Mouse (Mus musculus): Measurements from ENCODE around the gene U90926. TPM values are rescaled to one million over a fixed set of nuclear protein-coding genes. Genes with fewer than 3 reads are reported as not detected.

The U90926 gene
- polyA plus RNA-seq (2015; fragmentation: Nextera tagmentation; extraction: Ambion mirVana), result not detected in 2 replicates

DNA sequence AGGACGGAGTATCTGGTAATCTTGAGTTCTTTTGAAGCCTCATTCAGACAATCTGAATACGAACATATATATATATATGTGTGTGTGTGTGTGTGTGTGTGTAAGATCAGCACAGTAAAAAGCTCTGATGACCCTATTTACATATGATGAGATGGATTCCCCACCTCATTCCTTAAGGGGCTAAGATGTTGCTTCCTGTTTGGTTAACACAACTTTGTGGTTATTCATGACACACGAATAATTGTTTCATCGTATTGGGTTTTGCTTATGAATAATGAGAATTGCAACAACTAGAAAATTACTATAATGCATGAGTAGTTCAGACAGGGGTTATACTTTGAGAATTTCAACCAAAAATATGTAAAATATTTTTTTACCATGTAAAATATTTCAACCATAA, at the start of gene U90926:
Gene U90926 (minus strand): TSS at position 101 of the 400 bp plus-strand sequence.
- no peak for ATAC-seq (replicated peaks; ENCODE audit: low FRiP score)
- Histone ChIP-seq H3K27ac (no peak within 1 kb of the TSS), H3K9me3 (replicated peaks) (no peaks in the 10 kb centered on the region), H3K9ac (no peak within 1 kb of the TSS), H3K4me3 (replicated peaks) (no peak within 1 kb of the TSS), H3K27me3 (no peaks in the 10 kb centered on the region), H3K36me3 (no peaks in the 10 kb centered on the region), H3K4me1 (no peaks in the 10 kb centered on the region), H3K4me2 (no peak within 1 kb of the TSS)
- WGBS, result 86% methylated on average over 4 of the region's 4 CpGs

DNA sequence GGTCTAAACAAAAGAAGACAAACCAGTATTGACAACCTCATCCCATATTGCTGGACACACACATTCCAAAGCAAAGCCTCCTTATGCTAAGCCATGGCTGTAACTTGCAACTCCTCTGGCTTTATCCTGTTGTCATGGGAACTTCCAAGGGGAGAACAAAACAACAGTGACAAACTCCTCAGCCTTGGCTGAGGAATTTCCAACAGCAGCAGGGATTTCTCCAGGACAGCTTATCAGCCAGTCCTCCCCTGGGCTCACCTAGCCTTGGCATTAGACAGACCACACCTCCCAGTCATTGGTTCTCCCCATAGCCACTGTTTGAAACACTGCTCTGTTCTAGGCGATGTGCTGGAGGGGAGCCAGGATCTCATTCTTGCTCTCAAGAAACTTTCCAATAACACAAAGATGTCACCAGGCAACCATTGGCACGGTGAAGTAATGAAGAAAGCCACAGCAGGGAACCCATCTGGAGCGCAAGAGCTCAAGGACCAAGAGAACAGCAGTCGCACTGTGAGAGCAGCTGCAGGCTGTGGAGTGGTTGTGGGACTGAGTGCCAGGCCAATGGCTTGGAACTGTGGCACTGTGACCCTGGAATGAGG, 48.7 kb upstream of the U90926 start:
- peak overlapping the region; percentile 37 for H3K27ac ChIP-seq
- WGBS, result 54% methylated on average over 4 of the region's 4 CpGs
- H3K4me1 ChIP-seq, result peaks cover 22% of the 10 kb centered on the region
- H3K27me3 ChIP-seq, result no peaks in the 10 kb centered on the region
- no peak overlapping the region for H3K9ac ChIP-seq
- no peaks in the 10 kb centered on the region for H3K36me3 ChIP-seq
- peak; percentile 83 for ATAC-seq (replicated peaks; ENCODE audit: low FRiP score)
- no peak overlapping the region for H3K4me2 ChIP-seq
- H3K4me3 ChIP-seq (replicated peaks), result no peak overlapping the region
- H3K9me3 ChIP-seq (replicated peaks), result no peaks in the 10 kb centered on the region

DNA sequence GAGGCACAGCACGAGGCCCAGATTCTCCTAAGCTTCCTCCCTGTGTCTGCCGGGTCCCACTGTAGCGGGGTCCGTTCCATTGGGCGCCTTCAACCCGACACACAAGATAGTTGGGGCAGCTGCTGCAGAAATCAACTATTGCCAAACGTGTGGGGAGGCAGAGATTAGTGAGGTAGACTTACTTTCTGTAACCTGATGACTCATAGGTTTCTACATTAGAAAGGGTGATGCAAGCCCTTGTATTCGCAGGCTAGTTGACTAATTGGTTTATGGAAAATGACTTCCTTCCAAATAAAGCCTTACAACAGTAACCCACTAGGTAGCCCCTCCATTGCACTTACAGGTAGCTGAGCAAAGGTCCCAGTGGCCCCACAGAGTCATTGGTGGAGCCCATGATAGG, 47.4 kb upstream of the U90926 start:
- H3K36me3 ChIP-seq, result no peaks in the 10 kb centered on the region
- H3K27ac ChIP-seq, result no peak overlapping the region
- no peaks in the 10 kb centered on the region for H3K9me3 ChIP-seq (replicated peaks)
- H3K4me1 ChIP-seq, result peaks cover 28% of the 10 kb centered on the region
- H3K4me2 ChIP-seq, result no peak overlapping the region
- H3K9ac ChIP-seq, result no peak overlapping the region
- no peak overlapping the region for H3K4me3 ChIP-seq (replicated peaks)
- H3K27me3 ChIP-seq, result no peaks in the 10 kb centered on the region
- 81% methylated on average over 8 of the region's 8 CpGs for WGBS
- no peak for ATAC-seq (replicated peaks; ENCODE audit: low FRiP score)

DNA sequence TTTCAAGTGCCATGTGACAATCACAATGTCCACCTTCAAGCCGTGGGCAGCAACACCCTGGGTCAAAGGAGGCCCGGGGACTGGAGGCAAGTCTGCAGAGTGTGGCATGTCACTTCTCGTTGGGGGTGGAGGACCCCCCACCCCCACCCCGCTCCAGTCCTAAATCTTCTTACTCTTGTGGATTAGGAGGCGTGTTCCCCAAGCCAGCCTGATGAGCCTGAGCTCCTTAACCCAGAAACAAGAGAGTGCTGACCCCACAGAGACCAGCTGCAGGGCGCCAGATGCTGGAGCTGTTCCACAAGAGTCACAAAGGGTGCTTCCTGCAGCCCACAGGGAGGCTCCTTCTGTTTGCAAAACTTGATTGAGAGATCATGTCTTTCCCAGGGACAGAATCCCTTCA, 41.0 kb upstream of the U90926 start, which contains the start of gene Ppef2:
Gene Ppef2 (minus strand): TSS at position 61 of the 400 bp plus-strand sequence.
- peak; percentile 34; the same call in 1 of the 2 replicates for ATAC-seq (replicated peaks; ENCODE audit: low FRiP score)
- Histone ChIP-seq H3K27me3 (no peaks in the 10 kb centered on the region), H3K4me3 (replicated peaks) (no peak within 1 kb of the TSS), H3K27ac (peak within 1 kb of the TSS; percentile 70), H3K4me2 (no peak within 1 kb of the TSS), H3K36me3 (no peaks in the 10 kb centered on the region), H3K9ac (no peak within 1 kb of the TSS), H3K4me1 (peaks cover 28% of the 10 kb centered on the region), H3K9me3 (replicated peaks) (no peaks in the 10 kb centered on the region)
- 11% methylated on average over 6 of the region's 6 CpGs for WGBS

GRCm38 (mm10) chr5:92254476-92254875, 39.3 kb upstream of the U90926 start:
- Histone ChIP-seq H3K4me2 (no peak overlapping the region), H3K9ac (no peak overlapping the region), H3K4me3 (replicated peaks) (no peak overlapping the region), H3K27me3 (no peaks in the 10 kb centered on the region), H3K4me1 (peaks cover 23% of the 10 kb centered on the region), H3K27ac (no peak overlapping the region), H3K36me3 (no peaks in the 10 kb centered on the region), H3K9me3 (replicated peaks) (0 out of 2 replicates have a peak, but pooled peaks cover 3% of the 10 kb centered on the region)
- WGBS, result 33% methylated on average over 6 of the region's 6 CpGs
- no peak for ATAC-seq (replicated peaks; ENCODE audit: low FRiP score)

DNA sequence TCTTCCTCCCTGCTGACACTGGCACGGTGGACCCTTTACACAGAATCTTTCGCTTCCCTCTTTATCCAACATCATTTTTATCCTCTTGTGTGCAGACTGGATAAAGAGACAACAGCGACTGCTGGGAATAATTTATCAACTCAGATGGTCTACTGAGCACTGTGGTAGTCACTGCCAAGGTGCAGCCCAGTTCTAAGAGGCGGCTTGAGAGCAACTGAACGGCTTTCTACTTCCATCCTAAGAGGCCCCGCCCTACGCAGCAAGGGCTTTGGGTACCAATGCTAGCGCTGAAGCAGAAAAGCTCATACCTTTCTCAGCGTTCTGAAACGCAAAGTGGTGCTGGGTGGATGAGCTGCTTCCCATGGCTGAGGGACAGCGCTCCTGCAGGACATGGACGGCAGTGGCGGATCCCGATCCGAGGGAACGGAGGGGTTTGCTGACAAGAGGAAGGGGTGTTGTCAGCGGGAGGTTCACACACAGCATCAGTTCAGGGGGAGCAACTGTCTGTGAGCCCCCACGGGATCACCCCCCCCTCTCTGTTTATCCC, 37.7 kb upstream of the U90926 start:
- H3K27ac ChIP-seq, result no peak overlapping the region
- H3K36me3 ChIP-seq, result no peaks in the 10 kb centered on the region
- 0 out of 2 replicates have a peak, but pooled peaks have one; percentile 34 for ATAC-seq (replicated peaks; ENCODE audit: low FRiP score)
- 34% methylated on average over 18 of the region's 18 CpGs for WGBS
- H3K4me3 ChIP-seq (replicated peaks), result no peak overlapping the region
- no peak overlapping the region for H3K9ac ChIP-seq
- H3K27me3 ChIP-seq, result no peaks in the 10 kb centered on the region
- H3K4me1 ChIP-seq, result peaks cover 19% of the 10 kb centered on the region
- 0 out of 2 replicates have a peak, but pooled peaks cover 4% of the 10 kb centered on the region for H3K9me3 ChIP-seq (replicated peaks)
- no peak overlapping the region; the same call in 1 of the 2 replicates for H3K4me2 ChIP-seq

GRCm38 (mm10) chr5:92252031-92252430, 36.8 kb upstream of the U90926 start:
- WGBS, result 93% methylated on average over 6 of the region's 6 CpGs
- 0 out of 2 replicates have a peak, but pooled peaks cover 4% of the 10 kb centered on the region for H3K9me3 ChIP-seq (replicated peaks)
- no peak overlapping the region for H3K4me2 ChIP-seq
- H3K9ac ChIP-seq, result no peak overlapping the region
- H3K4me3 ChIP-seq (replicated peaks), result no peak overlapping the region
- no peak for ATAC-seq (replicated peaks; ENCODE audit: low FRiP score)
- peaks cover 11% of the 10 kb centered on the region for H3K4me1 ChIP-seq
- no peaks in the 10 kb centered on the region for H3K27me3 ChIP-seq
- no peaks in the 10 kb centered on the region for H3K36me3 ChIP-seq
- no peak overlapping the region for H3K27ac ChIP-seq

DNA sequence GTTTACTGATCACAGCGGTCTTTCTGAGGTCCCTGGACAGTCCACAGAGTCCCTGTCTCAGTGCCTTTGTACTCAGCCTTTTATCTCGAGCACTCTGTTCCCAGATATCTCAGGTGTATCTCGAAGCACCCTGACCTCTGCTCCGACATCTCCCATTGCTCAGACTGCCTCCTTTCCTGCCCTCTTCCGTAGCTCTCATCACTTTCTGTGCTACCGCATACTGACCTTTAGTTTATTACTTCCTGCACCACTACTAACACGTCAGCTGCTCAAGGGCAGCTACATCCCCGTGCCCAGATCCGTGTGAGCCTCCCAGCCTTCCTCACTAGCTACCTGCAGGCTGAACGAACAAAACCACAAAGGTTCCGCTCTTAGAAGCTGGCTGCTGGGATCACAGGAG, 33.4 kb upstream of the U90926 start:
- 0 out of 2 replicates have a peak, but pooled peaks cover 4% of the 10 kb centered on the region for H3K9me3 ChIP-seq (replicated peaks)
- H3K36me3 ChIP-seq, result no peaks in the 10 kb centered on the region
- H3K27me3 ChIP-seq, result no peaks in the 10 kb centered on the region
- H3K4me3 ChIP-seq (replicated peaks), result no peak overlapping the region
- ATAC-seq (replicated peaks; ENCODE audit: low FRiP score), result no peak
- H3K4me1 ChIP-seq, result no peaks in the 10 kb centered on the region
- 86% methylated on average over 11 of the region's 11 CpGs for WGBS
- H3K27ac ChIP-seq, result no peak overlapping the region
- H3K9ac ChIP-seq, result no peak overlapping the region
- H3K4me2 ChIP-seq, result no peak overlapping the region

DNA sequence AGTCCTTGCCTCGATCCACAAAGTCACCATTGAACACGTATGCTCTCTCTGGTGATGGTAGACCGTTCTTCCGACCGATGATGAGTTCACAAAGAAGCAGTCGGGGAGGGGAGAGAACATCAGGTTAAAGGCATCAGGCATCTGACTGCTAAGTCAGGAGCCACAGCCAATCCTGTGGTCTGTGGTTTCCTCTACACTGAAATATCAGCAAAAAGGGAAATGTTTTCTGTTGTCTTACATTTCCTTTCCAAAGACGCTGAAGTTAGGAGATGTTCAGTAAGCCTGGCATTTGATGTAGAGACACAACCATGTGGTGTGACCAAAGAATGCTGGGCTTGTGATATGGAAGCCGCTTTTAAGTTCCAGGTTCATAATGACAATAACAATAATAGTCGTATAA, 30.3 kb upstream of the U90926 start:
- Histone ChIP-seq H3K4me3 (replicated peaks) (no peak overlapping the region), H3K4me2 (no peak overlapping the region), H3K9me3 (replicated peaks) (0 out of 2 replicates have a peak, but pooled peaks cover 4% of the 10 kb centered on the region), H3K36me3 (no peaks in the 10 kb centered on the region), H3K27me3 (no peaks in the 10 kb centered on the region), H3K27ac (no peak overlapping the region), H3K9ac (no peak overlapping the region), H3K4me1 (no peaks in the 10 kb centered on the region)
- no peak for ATAC-seq (replicated peaks; ENCODE audit: low FRiP score)
- WGBS, result 89% methylated on average over 9 of the region's 9 CpGs

- Histone ChIP-seq H3K36me3 (no peaks in the 10 kb centered on the region), H3K9ac (no peak overlapping the region), H3K4me3 (replicated peaks) (no peak overlapping the region), H3K27ac (no peak overlapping the region), H3K4me1 (0 out of 2 replicates have a peak, but pooled peaks cover under 1% of the 10 kb centered on the region), H3K9me3 (replicated peaks) (0 out of 2 replicates have a peak, but pooled peaks cover 4% of the 10 kb centered on the region), H3K27me3 (no peaks in the 10 kb centered on the region), H3K4me2 (no peak overlapping the region)
- no peak for ATAC-seq (replicated peaks; ENCODE audit: low FRiP score)
- 91% methylated on average over 2 of the region's 2 CpGs for WGBS
Measured at GRCm38 (mm10) chr5:92244900-92245299, 29.7 kb upstream of the U90926 start.

DNA sequence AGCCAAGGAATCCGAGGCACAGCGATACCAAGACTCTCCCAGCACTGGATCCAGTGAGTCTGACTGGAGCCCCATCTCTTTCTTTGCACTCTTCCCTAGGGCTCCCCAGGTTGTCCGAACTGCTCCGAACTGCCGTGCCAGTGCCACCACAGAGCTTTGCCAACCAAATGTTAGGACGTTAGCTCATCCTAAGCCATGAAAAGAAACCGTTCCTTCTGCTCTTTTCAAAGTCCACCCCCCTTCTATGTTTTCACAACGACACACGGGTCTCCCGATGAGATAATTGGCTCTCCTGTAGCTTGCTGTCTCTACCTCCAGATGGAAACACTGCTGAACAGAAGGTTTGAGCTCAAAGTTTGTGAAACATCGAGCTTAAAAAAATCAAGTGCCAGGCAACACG, 25.6 kb upstream of the U90926 start:
- no peaks in the 10 kb centered on the region for H3K27me3 ChIP-seq
- H3K9ac ChIP-seq, result no peak overlapping the region
- ATAC-seq (replicated peaks; ENCODE audit: low FRiP score), result no peak
- no peak overlapping the region for H3K4me2 ChIP-seq
- no peak overlapping the region for H3K27ac ChIP-seq
- 94% methylated on average over 12 of the region's 12 CpGs for WGBS
- no peaks in the 10 kb centered on the region for H3K36me3 ChIP-seq
- no peak overlapping the region for H3K4me3 ChIP-seq (replicated peaks)
- no peaks in the 10 kb centered on the region for H3K9me3 ChIP-seq (replicated peaks)
- peaks cover 6% of the 10 kb centered on the region; the same call in 1 of the 2 replicates for H3K4me1 ChIP-seq

DNA sequence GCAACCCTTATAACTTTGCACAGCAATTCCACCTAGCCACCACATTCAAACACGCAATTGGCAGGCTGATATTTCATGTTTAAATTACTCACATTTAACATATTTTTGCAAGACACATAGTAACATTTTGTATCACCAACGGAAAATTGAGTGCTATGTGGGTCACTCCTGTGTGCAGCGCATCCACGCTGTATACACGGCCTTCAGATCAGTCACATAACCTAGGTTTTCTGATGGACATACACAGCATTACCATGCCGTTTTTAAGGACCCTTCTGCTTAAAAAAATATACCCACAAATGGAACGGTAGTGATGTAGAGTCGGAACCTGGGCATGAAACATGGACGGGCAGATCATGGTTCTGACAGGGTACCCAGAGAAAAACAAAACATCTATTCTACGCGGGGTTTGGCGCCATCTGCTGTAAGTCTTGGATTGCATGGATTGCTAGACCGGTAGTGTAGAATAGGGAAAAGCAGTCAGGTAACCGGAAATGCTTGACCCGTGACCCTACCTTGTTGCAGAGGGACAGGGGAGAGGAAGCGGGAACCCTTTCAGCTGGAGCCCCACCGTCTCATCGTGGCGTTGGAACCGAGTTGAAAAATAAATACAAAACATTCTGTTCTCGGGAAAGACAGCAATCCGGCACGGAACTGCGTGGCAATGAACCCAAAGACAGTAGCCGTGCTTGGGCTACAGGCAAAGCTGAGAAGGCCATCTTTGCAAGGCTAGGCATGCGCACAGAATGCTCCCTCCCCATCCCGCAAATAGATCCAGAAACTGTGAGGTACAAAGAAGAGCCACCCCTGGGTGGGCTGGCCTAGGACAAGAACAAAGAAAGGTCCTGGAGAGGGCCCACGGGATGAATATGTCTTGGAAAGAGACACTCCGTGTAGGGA, 24.4 kb upstream of the U90926 start:
- H3K4me2 ChIP-seq, result peak overlapping the region; percentile 40
- no peaks in the 10 kb centered on the region for H3K9me3 ChIP-seq (replicated peaks)
- H3K9ac ChIP-seq, result no peak overlapping the region
- H3K4me3 ChIP-seq (replicated peaks), result no peak overlapping the region
- H3K27ac ChIP-seq, result no peak overlapping the region
- H3K36me3 ChIP-seq, result no peaks in the 10 kb centered on the region
- WGBS, result 44% methylated on average over 29 of the region's 29 CpGs
- H3K4me1 ChIP-seq, result peaks cover 16% of the 10 kb centered on the region
- H3K27me3 ChIP-seq, result no peaks in the 10 kb centered on the region
- ATAC-seq (replicated peaks; ENCODE audit: low FRiP score), result peak; percentile 57
